Mouse (Mus musculus): ENCODE results near the gene Mfsd6.

DNA sequence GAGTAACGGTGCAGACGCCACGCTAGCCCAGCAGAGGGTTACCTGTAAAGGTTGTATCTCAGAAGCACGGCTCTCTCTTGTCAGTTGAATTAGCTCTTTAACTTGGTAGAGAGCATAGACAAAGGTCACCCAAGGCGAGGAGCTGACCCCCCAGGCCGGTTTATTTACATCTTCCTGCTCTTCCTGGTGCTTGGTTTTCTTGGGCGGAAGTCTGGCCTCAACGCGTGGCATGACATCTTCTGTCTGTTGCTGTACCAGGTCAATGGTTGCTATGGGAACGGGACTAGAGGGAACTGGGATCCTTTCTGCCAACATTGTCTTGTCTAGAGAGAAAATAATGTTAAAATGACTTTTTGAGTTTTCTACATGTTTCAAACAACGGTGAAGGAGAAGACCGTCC lies 66.5 kb downstream of the Mfsd6 start:
- TF ChIP-seq CTCF (IDR thresholded peaks at IDR 0.05; ENCODE audit: low read depth) (no peak), EP300 (IDR thresholded peaks at IDR 0.05; ENCODE audit: low read depth) (no peak)
